Mouse (Mus musculus) embryonic facial prominence, embryonic 13.5 days (tissue): ENCODE measurements at regions not wholly inside any gene's neighbourhood (a gene's known extent, or its start where the extent isn't known, plus 50 kb on each side); places are given as distances from the start of the nearest gene placed in this dataset.

Source experiments
- ATAC-seq: fragments of 200-750 bp; cut with Nextera tagmentation; 2 replicates; pipeline ENCODE4 v1.8.0; 2017; ENCODE audit warnings: low read depth; ENCODE audit not compliant: insufficient number of reproducible peaks, insufficient read depth, low FRiP score, low TSS enrichment
- H3K27ac ChIP-seq: fragments of 300-500 bp; sonication (generic); 2 replicates; pipeline ENCODE4 v1.5.1; 2015; ENCODE audit warnings: moderate library complexity, mild to moderate bottlenecking, inconsistent platforms
- H3K27me3 ChIP-seq: fragments of 300-500 bp; sonication (generic); 2 replicates; pipeline ENCODE4 v1.6.1; 2015; ENCODE audit warnings: mild to moderate bottlenecking, inconsistent platforms
- H3K36me3 ChIP-seq: fragments of 300-500 bp; sonication (generic); 2 replicates; pipeline ENCODE4 v1.6.1; 2015; ENCODE audit warnings: mild to moderate bottlenecking, inconsistent platforms
- H3K4me1 ChIP-seq: fragments of 300-500 bp; sonication (generic); 2 replicates; pipeline ENCODE4 v1.6.1; 2015; ENCODE audit warnings: inconsistent platforms
- H3K4me2 ChIP-seq: fragments of 300-500 bp; sonication (generic); 2 replicates; pipeline ENCODE4 v1.6.1; 2015; ENCODE audit warnings: moderate library complexity, mild to moderate bottlenecking, inconsistent platforms
- H3K4me3 ChIP-seq: fragments of 300-500 bp; sonication (generic); 2 replicates; pipeline ENCODE4 v1.5.1; 2015; ENCODE audit warnings: mild to moderate bottlenecking, inconsistent platforms
- H3K9ac ChIP-seq: fragments of 300-500 bp; sonication (generic); 2 replicates; pipeline ENCODE4 v1.6.1; 2015; ENCODE audit warnings: mild to moderate bottlenecking, inconsistent platforms
- H3K9me3 ChIP-seq: fragments of 300-500 bp; sonication (generic); 2 replicates; pipeline ENCODE4 v1.6.1; 2016; ENCODE audit warnings: inconsistent platforms
- WGBS: fragments of 180-500 bp; shearing (Covaris S2); methylation state at CpG from one replicate; pipeline ENCODE4 v1.1.7; 2015; ENCODE audit warnings: mixed read lengths; 5-methylcytosine and 5-hydroxymethylcytosine counted together

- Histone ChIP-seq H3K27me3 (no peaks in the 10 kb centered on the region), H3K4me2 (no peak overlapping the region), H3K4me3 (no peak overlapping the region), H3K27ac (no peak overlapping the region), H3K9ac (no peak overlapping the region), H3K36me3 (no peaks in the 10 kb centered on the region), H3K4me1 (no peaks in the 10 kb centered on the region), H3K9me3 (no peaks in the 10 kb centered on the region)
- ATAC-seq, result no peak
- WGBS, result 84% methylated on average over 1 of the region's 1 CpGs
Observed at GRCm38 (mm10) chr12:47466740-47467139, 648.0 kb upstream of the Nova1 start.

GRCm38 (mm10) chr12:47465924-47466323, 647.2 kb upstream of the Nova1 start:
- Histone ChIP-seq H3K36me3 (no peaks in the 10 kb centered on the region), H3K27ac (no peak overlapping the region), H3K9ac (no peak overlapping the region), H3K9me3 (no peaks in the 10 kb centered on the region), H3K4me2 (no peak overlapping the region), H3K4me3 (no peak overlapping the region), H3K27me3 (no peaks in the 10 kb centered on the region), H3K4me1 (no peaks in the 10 kb centered on the region)
- WGBS, result 57% methylated on average over 5 of the region's 5 CpGs
- no peak for ATAC-seq

GRCm38 (mm10) chr12:47431669-47432068, 612.9 kb upstream of the Nova1 start:
- Histone ChIP-seq H3K27me3 (no peaks in the 10 kb centered on the region), H3K4me1 (no peaks in the 10 kb centered on the region), H3K27ac (no peak overlapping the region), H3K9ac (no peak overlapping the region), H3K4me3 (no peak overlapping the region), H3K36me3 (no peaks in the 10 kb centered on the region), H3K4me2 (no peak overlapping the region), H3K9me3 (no peaks in the 10 kb centered on the region)
- 56% methylated on average over 1 of the region's 1 CpGs for WGBS
- ATAC-seq, result no peak

GRCm38 (mm10) chr12:47412251-47412650, 593.5 kb upstream of the Nova1 start:
- Histone ChIP-seq H3K27me3 (no peaks in the 10 kb centered on the region), H3K36me3 (no peaks in the 10 kb centered on the region), H3K9me3 (no peaks in the 10 kb centered on the region), H3K4me1 (no peaks in the 10 kb centered on the region), H3K4me2 (no peak overlapping the region), H3K4me3 (no peak overlapping the region), H3K9ac (no peak overlapping the region), H3K27ac (no peak overlapping the region)
- 80% methylated on average over 4 of the region's 4 CpGs for WGBS
- ATAC-seq, result no peak

GRCm38 (mm10) chr12:47406563-47406962, 587.8 kb upstream of the Nova1 start:
- H3K9me3 ChIP-seq, result no peaks in the 10 kb centered on the region
- H3K4me2 ChIP-seq, result no peak overlapping the region
- H3K27ac ChIP-seq, result no peak overlapping the region
- no peaks in the 10 kb centered on the region for H3K4me1 ChIP-seq
- no peak for ATAC-seq
- H3K36me3 ChIP-seq, result no peaks in the 10 kb centered on the region
- H3K4me3 ChIP-seq, result no peak overlapping the region
- no peaks in the 10 kb centered on the region for H3K27me3 ChIP-seq
- H3K9ac ChIP-seq, result no peak overlapping the region
- 89% methylated on average over 2 of the region's 2 CpGs for WGBS

- H3K4me1 ChIP-seq, result no peaks in the 10 kb centered on the region
- no peaks in the 10 kb centered on the region for H3K36me3 ChIP-seq
- ATAC-seq, result no peak
- no peak overlapping the region for H3K4me3 ChIP-seq
- no peaks in the 10 kb centered on the region for H3K27me3 ChIP-seq
- no peak overlapping the region for H3K4me2 ChIP-seq
- no peak overlapping the region for H3K27ac ChIP-seq
- H3K9me3 ChIP-seq, result no peaks in the 10 kb centered on the region
- no peak overlapping the region for H3K9ac ChIP-seq
- WGBS, result 87% methylated on average over 2 of the region's 2 CpGs
Observed at GRCm38 (mm10) chr12:47406131-47406530, 587.4 kb upstream of the Nova1 start.

GRCm38 (mm10) chr12:47383225-47383624, 564.5 kb upstream of the Nova1 start:
- H3K27ac ChIP-seq, result no peak overlapping the region
- H3K36me3 ChIP-seq, result no peaks in the 10 kb centered on the region
- H3K4me1 ChIP-seq, result no peaks in the 10 kb centered on the region
- no peak overlapping the region for H3K4me3 ChIP-seq
- no peak overlapping the region for H3K9ac ChIP-seq
- no peak overlapping the region for H3K4me2 ChIP-seq
- no peak for ATAC-seq
- no peaks in the 10 kb centered on the region for H3K27me3 ChIP-seq
- 84% methylated on average over 1 of the region's 1 CpGs for WGBS
- no peaks in the 10 kb centered on the region for H3K9me3 ChIP-seq

- Histone ChIP-seq H3K36me3 (no peaks in the 10 kb centered on the region), H3K4me1 (no peaks in the 10 kb centered on the region), H3K9ac (no peak overlapping the region), H3K4me2 (no peak overlapping the region), H3K27ac (no peak overlapping the region), H3K27me3 (no peaks in the 10 kb centered on the region), H3K9me3 (no peaks in the 10 kb centered on the region), H3K4me3 (no peak overlapping the region)
- WGBS, result 57% methylated on average over 2 of the region's 2 CpGs
- no peak for ATAC-seq
Observed at GRCm38 (mm10) chr12:47353269-47353668, 534.5 kb upstream of the Nova1 start.

GRCm38 (mm10) chr12:47351229-47351628, 532.5 kb upstream of the Nova1 start:
- ATAC-seq, result no peak
- 95% methylated on average over 1 of the region's 1 CpGs for WGBS
- H3K4me3 ChIP-seq, result no peak overlapping the region
- H3K27ac ChIP-seq, result no peak overlapping the region
- H3K36me3 ChIP-seq, result no peaks in the 10 kb centered on the region
- H3K9ac ChIP-seq, result no peak overlapping the region
- no peaks in the 10 kb centered on the region for H3K27me3 ChIP-seq
- H3K9me3 ChIP-seq, result no peaks in the 10 kb centered on the region
- H3K4me1 ChIP-seq, result no peaks in the 10 kb centered on the region
- no peak overlapping the region for H3K4me2 ChIP-seq

GRCm38 (mm10) chr12:47313413-47313812, 494.7 kb upstream of the Nova1 start:
- WGBS, result 21% methylated on average over 2 of the region's 2 CpGs
- H3K27me3 ChIP-seq, result no peaks in the 10 kb centered on the region

GRCm38 (mm10) chr12:47275904-47276303, 457.2 kb upstream of the Nova1 start:
- no peak overlapping the region for H3K9ac ChIP-seq
- no peak for ATAC-seq
- no peak overlapping the region for H3K4me3 ChIP-seq
- no peaks in the 10 kb centered on the region for H3K36me3 ChIP-seq
- no peaks in the 10 kb centered on the region for H3K27me3 ChIP-seq
- H3K27ac ChIP-seq, result no peak overlapping the region
- H3K9me3 ChIP-seq, result no peaks in the 10 kb centered on the region
- WGBS, result 50% methylated on average over 3 of the region's 3 CpGs
- no peaks in the 10 kb centered on the region for H3K4me1 ChIP-seq
- H3K4me2 ChIP-seq, result no peak overlapping the region

More at GRCm38 (mm10) chr12:47313413-47313812, 494.7 kb upstream of the Nova1 start:
- no peak for ATAC-seq
- H3K4me2 ChIP-seq, result no peak overlapping the region
- H3K9ac ChIP-seq, result no peak overlapping the region
- no peak overlapping the region for H3K27ac ChIP-seq
- H3K9me3 ChIP-seq, result no peaks in the 10 kb centered on the region
- no peaks in the 10 kb centered on the region for H3K36me3 ChIP-seq
- H3K4me1 ChIP-seq, result no peaks in the 10 kb centered on the region
- no peak overlapping the region for H3K4me3 ChIP-seq

GRCm38 (mm10) chr12:47272309-47272708, 453.6 kb upstream of the Nova1 start:
- Histone ChIP-seq H3K4me3 (no peak overlapping the region), H3K9ac (no peak overlapping the region), H3K27ac (no peak overlapping the region), H3K9me3 (no peaks in the 10 kb centered on the region), H3K4me1 (no peaks in the 10 kb centered on the region), H3K27me3 (no peaks in the 10 kb centered on the region), H3K36me3 (no peaks in the 10 kb centered on the region), H3K4me2 (no peak overlapping the region)
- 82% methylated on average over 2 of the region's 2 CpGs for WGBS
- ATAC-seq, result no peak

GRCm38 (mm10) chr12:47264118-47264517, 445.4 kb upstream of the Nova1 start:
- Histone ChIP-seq H3K4me3 (no peak overlapping the region), H3K36me3 (no peaks in the 10 kb centered on the region), H3K4me1 (no peaks in the 10 kb centered on the region), H3K27ac (no peak overlapping the region), H3K9ac (no peak overlapping the region), H3K27me3 (no peaks in the 10 kb centered on the region), H3K9me3 (no peaks in the 10 kb centered on the region), H3K4me2 (no peak overlapping the region)
- WGBS, result 51% methylated on average over 1 of the region's 1 CpGs
- no peak for ATAC-seq
